Mouse (Mus musculus) stomach, embryonic 14.5 days (tissue): ENCODE measurements around the gene Sbk2. TPM values are rescaled to one million over a fixed set of nuclear protein-coding genes. Genes with fewer than 3 reads are reported as not detected.

Source experiments
- ATAC-seq: fragments of 200-750 bp; cut with Nextera tagmentation; 2 replicates; pipeline ENCODE4 v1.8.0; 2017; ENCODE audit warnings: low read depth, moderate TSS enrichment; ENCODE audit not compliant: insufficient number of reproducible peaks, insufficient read depth, low FRiP score
- H3K27ac ChIP-seq: fragments of 300-500 bp; sonication (generic); 2 replicates; pipeline ENCODE4 v1.5.1; 2014; ENCODE audit warnings: mild to moderate bottlenecking, low read length, moderate library complexity, mixed read lengths
- H3K27me3 ChIP-seq: fragments of 300-500 bp; sonication (generic); 2 replicates; pipeline ENCODE4 v1.6.1; 2014; ENCODE audit warnings: low read length, control low read depth, mixed read lengths; ENCODE audit not compliant: control insufficient read depth, insufficient read depth
- H3K36me3 ChIP-seq: fragments of 300-500 bp; sonication (generic); 2 replicates; pipeline ENCODE4 v1.6.1; 2014; ENCODE audit warnings: mild to moderate bottlenecking, control low read depth, low read length, moderate library complexity, mixed read lengths; ENCODE audit not compliant: control insufficient read depth, insufficient read depth
- H3K4me1 ChIP-seq: fragments of 300-500 bp; sonication (generic); 2 replicates; pipeline ENCODE4 v1.6.1; 2014; ENCODE audit warnings: low read length, control low read depth, mixed read lengths; ENCODE audit not compliant: control insufficient read depth, insufficient read depth
- H3K4me2 ChIP-seq: fragments of 300-500 bp; sonication (generic); replicated peaks from 2 replicates; pipeline ENCODE4 v1.6.1; 2014; ENCODE audit warnings: low read depth, low read length, control low read depth
- H3K4me3 ChIP-seq: fragments of 300-500 bp; sonication (generic); 2 replicates; pipeline ENCODE4 v1.5.1; 2014; ENCODE audit warnings: low read depth, low read length, control low read depth
- H3K9ac ChIP-seq: fragments of 300-500 bp; sonication (generic); replicated peaks from 2 replicates; pipeline ENCODE4 v1.6.1; 2014; ENCODE audit warnings: low read depth, mild to moderate bottlenecking, control low read depth, low read length, moderate library complexity, mixed read lengths
- H3K9me3 ChIP-seq: fragments of 300-500 bp; sonication (generic); 2 replicates; pipeline ENCODE4 v1.6.1; 2016; ENCODE audit warnings: low read depth, low read length, control low read depth; ENCODE audit not compliant: control insufficient read depth
- WGBS: fragments of 180-500 bp; shearing (Covaris S2); extraction: QIAGEN DNeasy Blood & Tissue Kit; methylation state at CpG from one replicate; pipeline ENCODE4 v1.1.7; 2014; 5-methylcytosine and 5-hydroxymethylcytosine counted together
- polyA plus RNA-seq: library from polyadenylated mRNA; unstranded; fragments of >200 nt; fragmentation: Nextera tagmentation; extraction: Ambion mirVana; gene quantifications from 2 replicates; pipeline ENCODE4 v1.2.1, GENCODE M21; 2014

Gene Sbk2
- polyA plus RNA-seq, 1 experiment from 2014 or later: 1.4 TPM

- Histone ChIP-seq H3K9me3 (peaks cover 12% of the 10 kb centered on the region; the same call in 1 of the 2 replicates), H3K27ac (peak overlapping the region; percentile 59), H3K4me2 (peak overlapping the region; percentile 45), H3K36me3 (peaks cover 17% of the 10 kb centered on the region), H3K27me3 (no peaks in the 10 kb centered on the region), H3K4me1 (no peaks in the 10 kb centered on the region; the same call in 1 of the 2 replicates), H3K9ac (peak overlapping the region; percentile 81), H3K4me3 (peak overlapping the region; percentile 72)
- no peak; the same call in 1 of the 2 replicates for ATAC-seq
- WGBS: 4% methylated on average over 19 of the region's 19 CpGs
Measured at GRCm38 (mm10) chr7:4995268-4996002, 31.2 kb upstream of the Sbk2 start.

GRCm38 (mm10) chr7:4993999-4994788, 30.0 kb upstream of the Sbk2 start:
- H3K9me3 ChIP-seq: peaks cover 12% of the 10 kb centered on the region; the same call in 1 of the 2 replicates
- H3K4me1 ChIP-seq: no peaks in the 10 kb centered on the region; the same call in 1 of the 2 replicates
- H3K4me3 ChIP-seq: no peak overlapping the region; the same call in 1 of the 2 replicates
- no peaks in the 10 kb centered on the region for H3K27me3 ChIP-seq
- no peak overlapping the region for H3K9ac ChIP-seq
- H3K4me2 ChIP-seq: peak overlapping the region; percentile 45; the same call in 1 of the 2 replicates
- no peak overlapping the region for H3K27ac ChIP-seq
- ATAC-seq: no peak
- 60% methylated on average over 50 of the region's 59 CpGs for WGBS
- peaks cover 17% of the 10 kb centered on the region for H3K36me3 ChIP-seq

DNA sequence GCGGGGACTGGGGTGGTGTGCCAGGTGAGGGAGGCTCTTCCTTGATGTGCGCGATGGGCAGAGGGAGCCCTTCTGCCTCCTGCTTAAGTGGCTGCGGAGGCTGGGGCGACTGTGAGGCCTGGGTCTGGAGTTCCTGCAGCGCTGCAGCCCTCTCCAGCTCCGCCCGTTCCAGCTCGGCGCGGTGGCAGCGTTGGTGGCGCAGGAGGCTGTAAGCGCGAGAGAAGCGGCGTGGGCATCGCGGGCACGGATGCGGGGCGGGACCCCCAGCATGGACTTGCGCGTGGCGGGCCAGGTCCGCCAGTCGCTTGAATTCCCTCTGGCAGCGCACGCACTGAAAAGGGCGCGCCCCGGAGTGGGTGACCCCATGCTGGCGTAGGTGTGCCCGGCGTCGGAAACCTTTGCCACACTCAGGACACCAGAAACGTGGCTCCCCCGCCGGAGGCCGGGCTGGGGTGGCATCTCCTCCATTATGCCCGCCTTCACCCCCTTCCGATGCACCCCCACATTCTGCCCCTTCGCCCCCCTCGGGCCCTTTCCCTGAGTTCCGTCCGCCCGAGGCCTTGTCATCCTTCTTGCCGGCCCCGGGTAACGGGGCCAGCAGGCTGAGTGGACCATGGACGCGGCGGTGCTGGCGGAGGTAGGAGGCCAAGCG, 29.3 kb upstream of the Sbk2 start:
- Histone ChIP-seq H3K4me2 (no peak overlapping the region), H3K27me3 (no peaks in the 10 kb centered on the region), H3K9me3 (peaks cover 12% of the 10 kb centered on the region; the same call in 1 of the 2 replicates), H3K9ac (no peak overlapping the region), H3K4me1 (no peaks in the 10 kb centered on the region; the same call in 1 of the 2 replicates), H3K27ac (no peak overlapping the region), H3K4me3 (no peak overlapping the region), H3K36me3 (peaks cover 17% of the 10 kb centered on the region)
- no peak for ATAC-seq
- 53% methylated on average over 52 of the region's 55 CpGs for whole genome bisulfite sequencing

GRCm38 (mm10) chr7:4988250-4988649, 24.0 kb upstream of the Sbk2 start:
- no peak for ATAC-seq

DNA sequence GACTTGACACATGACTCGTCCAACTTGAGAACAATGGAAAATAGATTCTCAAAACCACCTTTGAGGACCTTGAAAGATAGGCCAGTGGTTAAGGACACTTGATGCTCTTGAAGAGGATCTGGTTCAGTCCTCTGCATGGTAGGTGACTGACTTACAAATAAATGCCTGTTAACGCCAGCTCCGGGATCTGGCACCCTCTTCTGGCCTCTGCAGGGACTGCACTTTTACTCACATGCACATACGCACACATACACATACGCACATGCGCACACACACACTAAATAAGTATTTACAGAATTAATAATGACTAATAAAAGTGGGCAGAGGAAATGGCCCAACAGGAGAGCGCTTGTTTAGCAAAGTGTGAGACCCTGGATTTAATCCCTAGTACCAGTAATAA, 12.6 kb upstream of the Sbk2 start:
- no peaks in the 10 kb centered on the region for H3K9me3 ChIP-seq
- no peak overlapping the region for H3K9ac ChIP-seq
- H3K36me3 ChIP-seq: no peaks in the 10 kb centered on the region
- H3K27me3 ChIP-seq: no peaks in the 10 kb centered on the region
- 88% methylated on average over 7 of the region's 7 CpGs for WGBS
- H3K4me3 ChIP-seq: no peak overlapping the region
- no peak overlapping the region for H3K27ac ChIP-seq
- no peak for ATAC-seq
- H3K4me1 ChIP-seq: no peaks in the 10 kb centered on the region
- H3K4me2 ChIP-seq: no peak overlapping the region

More at GRCm38 (mm10) chr7:4988250-4988649, 24.0 kb upstream of the Sbk2 start:
- 61% methylated on average over 2 of the region's 2 CpGs for WGBS
- peaks cover 9% of the 10 kb centered on the region for H3K36me3 ChIP-seq
- H3K27me3 ChIP-seq: no peaks in the 10 kb centered on the region
- no peaks in the 10 kb centered on the region for H3K9me3 ChIP-seq
- no peak overlapping the region for H3K9ac ChIP-seq
- H3K4me1 ChIP-seq: no peaks in the 10 kb centered on the region
- H3K27ac ChIP-seq: no peak overlapping the region
- no peak overlapping the region for H3K4me2 ChIP-seq
- no peak overlapping the region for H3K4me3 ChIP-seq

GRCm38 (mm10) chr7:4975455-4975854, 11.2 kb upstream of the Sbk2 start:
- 52% methylated on average over 4 of the region's 4 CpGs for WGBS
- H3K4me1 ChIP-seq: no peaks in the 10 kb centered on the region
- no peak for ATAC-seq
- no peak overlapping the region for H3K4me2 ChIP-seq
- H3K9me3 ChIP-seq: no peaks in the 10 kb centered on the region
- H3K27ac ChIP-seq: no peak overlapping the region
- H3K9ac ChIP-seq: no peak overlapping the region
- no peaks in the 10 kb centered on the region for H3K27me3 ChIP-seq
- no peak overlapping the region for H3K4me3 ChIP-seq
- no peaks in the 10 kb centered on the region for H3K36me3 ChIP-seq

DNA sequence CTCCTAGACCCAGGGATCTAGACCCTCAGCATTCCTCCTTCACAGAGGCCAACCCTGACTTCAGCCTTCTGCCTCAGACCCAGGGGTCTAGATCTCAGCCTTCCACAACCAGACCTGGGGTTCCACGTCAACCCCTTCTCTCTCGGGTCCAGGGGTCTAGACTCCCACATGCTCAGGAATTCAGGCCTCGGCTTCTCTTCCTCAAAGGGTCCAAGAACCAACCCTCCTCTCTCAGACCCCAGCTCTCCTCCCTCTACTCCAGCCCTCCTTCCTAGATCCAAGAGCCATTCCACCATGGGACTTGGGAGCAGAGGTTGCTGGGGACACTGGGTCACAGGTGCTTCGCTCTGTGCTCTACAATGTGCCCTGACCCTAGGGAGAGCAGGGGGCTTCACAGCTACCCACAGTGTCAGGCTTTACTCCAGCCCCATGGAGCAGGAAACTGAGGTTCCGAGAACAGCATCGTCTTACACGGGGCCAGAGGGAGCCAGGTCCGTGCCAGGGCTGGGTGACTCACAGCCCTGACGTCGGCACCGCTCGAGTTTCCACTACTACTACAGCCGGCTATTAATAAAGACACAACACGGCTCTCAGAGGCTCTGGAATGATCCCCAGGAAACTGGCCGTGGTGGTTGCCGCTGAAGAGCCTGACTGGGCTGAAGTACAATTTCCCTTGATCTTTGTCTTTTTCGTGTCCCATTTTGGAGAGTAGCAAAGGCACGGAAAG, 8.3 kb upstream of the Sbk2 start:
- 72% methylated on average over 18 of the region's 18 CpGs for WGBS
- Histone ChIP-seq H3K4me3 (no peak overlapping the region), H3K27ac (no peak overlapping the region), H3K4me1 (no peaks in the 10 kb centered on the region), H3K4me2 (no peak overlapping the region), H3K9me3 (no peaks in the 10 kb centered on the region), H3K36me3 (no peaks in the 10 kb centered on the region), H3K27me3 (no peaks in the 10 kb centered on the region), H3K9ac (no peak overlapping the region)
- ATAC-seq: no peak

DNA sequence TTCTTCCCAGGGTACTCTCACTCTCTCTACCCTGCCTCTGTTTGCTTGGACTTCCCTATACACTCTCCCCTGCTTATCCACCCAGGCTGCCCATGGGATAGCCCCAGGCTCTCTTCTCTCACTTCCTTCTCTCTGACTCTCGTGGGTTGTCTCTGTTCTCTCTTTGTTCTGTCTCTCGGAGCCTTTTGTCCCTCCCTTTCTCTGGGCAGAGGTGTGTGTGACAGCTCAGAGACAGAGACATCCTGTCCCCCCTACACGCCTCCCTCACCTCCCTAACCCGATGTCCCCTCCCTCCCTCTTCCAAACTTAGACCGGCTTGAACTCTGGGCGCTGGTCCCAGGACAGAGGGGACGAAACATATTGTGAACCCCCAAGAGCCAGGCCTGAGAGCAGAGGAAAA, 7.5 kb upstream of the Sbk2 start:
- 13% methylated on average over 7 of the region's 7 CpGs for WGBS
- no peak for ATAC-seq

More for the DNA sequence above, 7.5 kb upstream of the Sbk2 start:
- H3K9me3 ChIP-seq: no peaks in the 10 kb centered on the region
- H3K4me3 ChIP-seq: no peak overlapping the region
- no peaks in the 10 kb centered on the region for H3K4me1 ChIP-seq
- H3K27ac ChIP-seq: no peak overlapping the region
- H3K4me2 ChIP-seq: no peak overlapping the region
- H3K9ac ChIP-seq: no peak overlapping the region
- no peaks in the 10 kb centered on the region for H3K36me3 ChIP-seq
- no peaks in the 10 kb centered on the region for H3K27me3 ChIP-seq
